Mouse (Mus musculus) erythroblast, embryonic 14.5 days (primary cell): ENCODE data around the gene Fat3. TPM values are rescaled to one million over a fixed set of nuclear protein-coding genes. Genes with fewer than 3 reads are reported as not detected.

Source experiments
- H3K27me3 ChIP-seq: 2 replicates; pipeline ENCODE4 v1.6.1; 2012; ENCODE audit warnings: inconsistent platforms; ENCODE audit not compliant: control insufficient read depth
- H3K36me3 ChIP-seq: 2 replicates; pipeline ENCODE4 v1.6.1; 2012; ENCODE audit warnings: mild to moderate bottlenecking, inconsistent platforms; ENCODE audit not compliant: control insufficient read depth
- H3K4me1 ChIP-seq: 2 replicates; pipeline ENCODE4 v1.6.1; 2012; ENCODE audit warnings: inconsistent platforms; ENCODE audit not compliant: control insufficient read depth
- H3K4me3 ChIP-seq: replicated peaks from 2 replicates; pipeline ENCODE3; 2012; ENCODE audit warnings: moderate library complexity, mild to moderate bottlenecking, inconsistent platforms
- H3K9me3 ChIP-seq: 2 replicates; pipeline ENCODE4 v1.6.1; 2012; ENCODE audit warnings: low read length, inconsistent platforms, mixed read lengths; ENCODE audit not compliant: control insufficient read depth
- GATA1 ChIP-seq: IDR thresholded peaks from 2 replicates; pipeline ENCODE4 v1.6.1; 2012; ENCODE audit warnings: low read length, inconsistent platforms, mixed read lengths
- TAL1 ChIP-seq: IDR thresholded peaks from 3 replicates; pipeline ENCODE4 v1.6.1; 2012; ENCODE audit warnings: low read length, inconsistent platforms, mixed read lengths
- polyA plus RNA-seq: library from polyadenylated mRNA; stranded (reverse); fragments of >175 nt; gene quantifications from 2 replicates; pipeline ENCODE4 v1.2.3, GENCODE M21; 2012

The Fat3 gene
- polyA plus RNA-seq, 1 experiment, result 0.03 TPM

DNA sequence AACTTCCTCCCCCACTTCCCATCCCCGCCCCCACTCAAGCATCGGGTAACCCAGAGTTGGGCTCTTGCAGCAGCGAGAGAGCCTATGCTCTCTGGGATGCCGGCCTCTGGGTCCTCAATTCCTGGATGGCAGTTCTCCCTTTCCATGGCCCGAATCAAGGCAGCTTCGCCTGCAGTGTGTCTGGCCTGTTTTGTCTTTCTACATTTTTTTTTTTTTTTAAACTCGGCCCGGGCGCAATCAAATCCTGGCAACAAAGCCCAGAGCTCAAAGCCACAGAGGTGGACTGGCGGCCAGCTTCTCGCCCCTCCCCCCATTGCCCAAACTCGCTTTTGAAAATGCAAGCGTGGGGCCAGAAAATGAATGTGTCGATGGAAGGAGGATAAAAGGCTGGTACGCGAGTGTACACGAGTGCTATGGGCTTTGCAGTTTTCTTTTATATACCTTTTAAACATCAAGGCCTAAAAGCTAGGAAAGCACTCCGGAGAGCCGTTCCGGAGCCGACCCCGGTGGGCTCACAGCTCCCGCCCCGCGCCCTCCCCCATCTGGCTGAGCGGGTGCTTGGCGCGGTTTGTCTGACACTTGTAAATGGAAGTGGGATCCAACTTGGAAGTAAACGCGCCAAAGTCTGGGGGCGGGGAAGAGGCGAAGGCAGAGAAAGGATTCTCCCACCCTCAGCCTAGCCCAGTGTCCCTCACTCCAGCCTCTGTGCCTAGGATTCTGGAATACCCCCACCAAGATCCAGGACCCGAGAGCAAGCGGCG, 1.3 kb downstream of the Fat3 start:
- Histone ChIP-seq H3K9me3 (no peaks in the 10 kb centered on the region), H3K27me3 (peaks cover 54% of the 10 kb centered on the region), H3K4me3 (peak overlapping the region; percentile 32)

DNA sequence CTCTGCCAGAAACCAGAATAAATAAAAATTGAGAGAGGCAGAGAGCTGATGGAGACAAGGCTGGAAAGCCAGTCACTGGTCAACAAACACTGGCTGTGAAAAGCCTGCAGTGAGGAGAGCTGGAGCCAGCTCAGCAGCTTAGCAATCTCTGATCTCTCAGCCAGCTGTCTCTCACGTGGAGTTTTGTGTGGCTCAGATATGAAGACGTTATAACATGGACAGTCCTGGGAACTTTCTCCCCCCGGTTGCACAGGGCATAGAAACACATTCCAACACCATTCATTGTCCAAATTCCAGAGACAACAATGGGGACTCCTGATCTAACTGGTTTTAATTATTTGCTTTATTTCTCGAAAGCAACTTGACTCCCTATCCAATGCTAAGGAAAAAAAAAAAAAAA, 2.2 kb downstream of the Fat3 start:
- H3K27me3 ChIP-seq, result peaks cover 54% of the 10 kb centered on the region
- no peaks in the 10 kb centered on the region for H3K36me3 ChIP-seq
- no peak overlapping the region for H3K4me3 ChIP-seq
- H3K9me3 ChIP-seq, result no peaks in the 10 kb centered on the region
- TF ChIP-seq TAL1, result no peak
- no peak for TF ChIP-seq GATA1
- no peaks in the 10 kb centered on the region for H3K4me1 ChIP-seq

More for the DNA sequence above, 1.3 kb downstream of the Fat3 start:
- Histone ChIP-seq H3K36me3 (no peaks in the 10 kb centered on the region), H3K4me1 (no peaks in the 10 kb centered on the region)
- TF ChIP-seq TAL1 (no peak), GATA1 (no peak)

DNA sequence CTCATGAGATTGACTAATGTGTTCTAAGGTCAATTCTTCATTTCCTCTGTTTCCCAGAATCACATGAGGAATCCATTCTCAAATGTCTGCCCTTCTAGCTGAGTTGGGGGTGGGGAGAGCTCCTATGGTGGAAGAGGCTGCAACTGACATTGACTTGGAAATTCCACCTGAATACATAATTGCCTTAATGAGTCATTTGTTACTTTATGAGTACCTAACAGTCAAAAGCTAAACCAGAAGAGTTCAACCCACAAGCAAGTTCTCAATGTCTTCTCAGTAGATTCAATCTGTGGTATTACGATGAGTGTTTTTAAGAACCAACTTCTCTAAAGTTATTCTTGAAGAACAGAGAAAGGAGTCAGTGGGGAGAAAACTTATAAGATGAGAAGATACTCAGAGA, 3.7 kb downstream of the Fat3 start:
- TF ChIP-seq GATA1 (no peak), TAL1 (no peak)
- no peaks in the 10 kb centered on the region for H3K9me3 ChIP-seq
- no peaks in the 10 kb centered on the region for H3K4me1 ChIP-seq
- no peaks in the 10 kb centered on the region for H3K36me3 ChIP-seq
- H3K27me3 ChIP-seq, result peaks cover 40% of the 10 kb centered on the region
- H3K4me3 ChIP-seq, result no peak overlapping the region

DNA sequence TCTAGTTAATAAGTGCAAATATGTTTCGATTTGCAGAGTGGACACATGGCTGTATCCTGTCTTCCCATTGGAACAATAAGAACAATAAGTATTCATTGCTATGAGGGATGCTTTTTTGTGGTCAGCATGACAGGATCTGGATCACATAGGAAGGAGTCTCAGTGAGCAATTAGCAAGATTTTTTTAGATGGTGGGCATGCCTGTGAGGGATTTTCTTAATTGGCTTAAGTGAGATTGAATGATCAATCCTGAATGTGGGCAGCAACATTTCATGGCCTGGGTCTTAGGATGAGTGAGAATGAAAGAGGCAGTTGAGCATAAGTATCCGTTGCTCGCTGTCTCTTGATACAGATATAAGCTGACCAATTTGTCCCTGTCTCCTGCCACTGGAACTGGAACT, 4.8 kb downstream of the Fat3 start:
- peaks cover 30% of the 10 kb centered on the region for H3K27me3 ChIP-seq
- no peaks in the 10 kb centered on the region for H3K36me3 ChIP-seq
- no peaks in the 10 kb centered on the region for H3K9me3 ChIP-seq
- no peak overlapping the region for H3K4me3 ChIP-seq
- TF ChIP-seq TAL1, result no peak
- TF ChIP-seq GATA1, result no peak
- H3K4me1 ChIP-seq, result no peaks in the 10 kb centered on the region

GRCm38 (mm10) chr9:16489661-16490060, 11.4 kb downstream of the Fat3 start:
- H3K9me3 ChIP-seq, result no peaks in the 10 kb centered on the region

DNA sequence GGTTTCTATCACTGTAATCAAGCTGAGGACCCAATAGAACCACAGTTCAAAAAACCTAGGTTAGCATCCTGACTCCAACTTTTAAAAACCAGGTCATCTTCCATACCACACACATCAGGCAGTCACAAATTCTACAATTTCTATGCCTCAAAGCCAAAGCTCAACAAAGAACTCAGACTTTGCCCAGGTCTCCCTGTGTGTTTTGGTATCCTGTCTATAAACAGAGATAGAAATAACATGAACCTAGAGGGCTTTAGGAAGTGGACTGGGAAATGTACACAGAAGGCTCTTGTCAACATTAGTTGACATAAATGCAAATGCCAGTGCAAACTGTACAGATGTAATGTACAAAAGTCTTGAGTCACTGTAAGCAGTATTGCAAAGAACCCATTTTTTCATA, 13.5 kb downstream of the Fat3 start:
- TF ChIP-seq GATA1, result no peak
- no peak for TF ChIP-seq TAL1
- no peaks in the 10 kb centered on the region for H3K27me3 ChIP-seq
- H3K4me1 ChIP-seq, result no peaks in the 10 kb centered on the region
- H3K9me3 ChIP-seq, result no peaks in the 10 kb centered on the region
- H3K36me3 ChIP-seq, result no peaks in the 10 kb centered on the region
- H3K4me3 ChIP-seq, result no peak overlapping the region

More at GRCm38 (mm10) chr9:16489661-16490060, 11.4 kb downstream of the Fat3 start:
- Histone ChIP-seq H3K4me1 (no peaks in the 10 kb centered on the region), H3K27me3 (no peaks in the 10 kb centered on the region), H3K36me3 (no peaks in the 10 kb centered on the region), H3K4me3 (no peak overlapping the region)
- no peak for TF ChIP-seq GATA1
- TF ChIP-seq TAL1, result no peak

DNA sequence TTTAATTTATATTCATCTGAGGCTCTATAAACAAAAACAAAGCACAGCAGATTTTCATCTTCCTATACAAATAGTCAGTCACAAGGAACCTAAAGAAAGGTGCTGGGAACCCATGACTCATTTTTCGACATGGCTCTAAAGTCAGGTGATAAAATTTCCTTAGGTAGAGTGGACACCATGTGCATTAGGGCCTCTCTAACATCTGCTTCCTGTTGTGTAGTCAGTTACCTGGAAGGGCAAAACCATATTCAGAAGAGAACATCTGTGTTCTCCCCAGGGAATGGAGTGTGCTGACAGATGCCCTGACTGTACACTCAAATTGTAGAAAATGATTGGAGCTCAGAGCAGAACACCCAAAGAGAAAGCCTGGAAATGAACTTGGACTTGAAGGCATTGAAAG, 14.9 kb downstream of the Fat3 start:
- H3K9me3 ChIP-seq, result no peaks in the 10 kb centered on the region
- H3K27me3 ChIP-seq, result no peaks in the 10 kb centered on the region

GRCm38 (mm10) chr9:16485173-16485572, 15.9 kb downstream of the Fat3 start:
- no peaks in the 10 kb centered on the region for H3K27me3 ChIP-seq
- no peaks in the 10 kb centered on the region for H3K36me3 ChIP-seq
- TF ChIP-seq GATA1 (no peak), TAL1 (no peak)
- no peaks in the 10 kb centered on the region for H3K9me3 ChIP-seq
- H3K4me3 ChIP-seq, result no peak overlapping the region
- no peaks in the 10 kb centered on the region for H3K4me1 ChIP-seq

More for the DNA sequence above, 14.9 kb downstream of the Fat3 start:
- no peaks in the 10 kb centered on the region for H3K36me3 ChIP-seq
- TF ChIP-seq TAL1 (no peak), GATA1 (no peak)
- H3K4me1 ChIP-seq, result no peaks in the 10 kb centered on the region
- no peak overlapping the region for H3K4me3 ChIP-seq

DNA sequence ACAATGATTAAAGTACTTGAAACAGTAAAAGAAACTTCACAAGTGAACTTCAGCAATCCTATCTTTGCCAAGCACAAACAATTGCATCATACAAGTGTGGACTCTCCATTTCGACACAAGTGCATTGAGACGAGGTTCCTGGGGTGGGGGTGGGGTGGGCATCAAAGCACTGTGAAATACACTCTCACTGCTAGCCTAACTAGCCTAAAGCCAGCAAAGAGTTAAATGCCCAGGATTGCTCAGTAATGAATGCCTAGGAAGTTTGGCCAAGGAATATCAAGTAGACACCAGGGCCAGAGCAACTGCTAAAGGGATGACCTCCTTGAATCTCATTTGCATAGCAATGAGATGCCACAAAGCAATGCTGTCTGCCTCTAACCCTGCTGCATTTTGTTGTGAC, 16.3 kb downstream of the Fat3 start:
- no peak overlapping the region for H3K4me3 ChIP-seq
- H3K27me3 ChIP-seq, result no peaks in the 10 kb centered on the region
- TF ChIP-seq GATA1 (no peak), TAL1 (no peak)
- H3K4me1 ChIP-seq, result no peaks in the 10 kb centered on the region
- no peaks in the 10 kb centered on the region for H3K36me3 ChIP-seq
- H3K9me3 ChIP-seq, result no peaks in the 10 kb centered on the region
